Mouse (Mus musculus) midbrain, embryonic 13.5 days (tissue): Measurements from ENCODE around the gene Haus3. TPM values are rescaled to one million over a fixed set of nuclear protein-coding genes. Genes with fewer than 3 reads are reported as not detected.
A peak's percentile ranks its signal among the peaks of the same experiment; 100 is the strongest.

Source experiments
- ATAC-seq: fragments of 200-750 bp; cut with Nextera tagmentation; 2 replicates; pipeline ENCODE4 v1.8.0; 2017; ENCODE audit warnings: mild to moderate bottlenecking, moderate TSS enrichment, moderate library complexity
- H3K27ac ChIP-seq: fragments of 300-500 bp; sonication (generic); 2 replicates; pipeline ENCODE4 v1.5.1; 2015; ENCODE audit warnings: inconsistent platforms, mild to moderate bottlenecking, moderate library complexity
- H3K27me3 ChIP-seq: fragments of 300-500 bp; sonication (generic); 2 replicates; pipeline ENCODE4 v1.6.1; 2015; ENCODE audit warnings: mild to moderate bottlenecking, inconsistent platforms
- H3K36me3 ChIP-seq: fragments of 300-500 bp; sonication (generic); 2 replicates; pipeline ENCODE4 v1.6.1; 2015; ENCODE audit warnings: mild to moderate bottlenecking, inconsistent platforms
- H3K4me1 ChIP-seq: fragments of 300-500 bp; sonication (generic); replicated peaks from 2 replicates; pipeline ENCODE4 v1.6.1; 2015; ENCODE audit warnings: inconsistent platforms
- H3K4me2 ChIP-seq: fragments of 300-500 bp; sonication (generic); replicated peaks from 2 replicates; pipeline ENCODE4 v1.6.1; 2015; ENCODE audit warnings: moderate library complexity, mild to moderate bottlenecking, inconsistent platforms
- H3K4me3 ChIP-seq: fragments of 300-500 bp; sonication (generic); replicated peaks from 2 replicates; pipeline ENCODE4 v1.5.1; 2015; ENCODE audit warnings: mild to moderate bottlenecking, inconsistent platforms
- H3K9ac ChIP-seq: fragments of 300-500 bp; sonication (generic); replicated peaks from 2 replicates; pipeline ENCODE4 v1.6.1; 2015; ENCODE audit warnings: mild to moderate bottlenecking, inconsistent platforms
- H3K9me3 ChIP-seq: fragments of 300-500 bp; sonication (generic); 2 replicates; pipeline ENCODE4 v1.6.1; 2016; ENCODE audit warnings: mild to moderate bottlenecking, inconsistent platforms
- WGBS: fragments of 180-500 bp; shearing (Covaris S2); methylation state at CpG from one replicate; pipeline ENCODE4 v1.1.7; 2015; 5-methylcytosine and 5-hydroxymethylcytosine counted together
- polyA plus RNA-seq: library from polyadenylated mRNA; unstranded; fragments of >200 nt; fragmentation: Nextera tagmentation; extraction: Ambion mirVana; gene quantifications from 2 replicates; pipeline ENCODE4 v1.2.1, GENCODE M21; 2015

The Haus3 gene
- polyA plus RNA-seq: 21.9 and 24.5 TPM in 2 replicates

- peaks cover 18% of the 10 kb centered on the region for H3K36me3 ChIP-seq
- H3K4me2 ChIP-seq: peak within 1 kb of the TSS; percentile 70
- peak within 1 kb of the TSS; percentile 57 for H3K4me3 ChIP-seq
- H3K27me3 ChIP-seq: no peaks in the 10 kb centered on the region
- under 1% methylated on average over 57 of the region's 57 CpGs for WGBS
- peak within 1 kb of the TSS; percentile 94 for H3K27ac ChIP-seq
- H3K9ac ChIP-seq: peak within 1 kb of the TSS; percentile 69
- peaks cover 32% of the 10 kb centered on the region for H3K4me1 ChIP-seq
- peak; percentile 100 for ATAC-seq
- no peaks in the 10 kb centered on the region for H3K9me3 ChIP-seq
Observed at GRCm38 (mm10) chr5:34168950-34169891, at the start of gene Haus3, which contains the start of gene Poln. Gene Haus3, minus strand, starts transcription at chr5:34169527. Gene Poln, minus strand, starts transcription at chr5:34169448.

- 81% methylated on average over 5 of the region's 5 CpGs for WGBS
Observed at GRCm38 (mm10) chr5:34218672-34219071, 49.3 kb upstream of the Haus3 start.

GRCm38 (mm10) chr5:34217756-34218155 lies 48.4 kb upstream of the Haus3 start:
- Histone ChIP-seq H3K4me3 (no peak overlapping the region), H3K4me2 (no peak overlapping the region), H3K27ac (no peak overlapping the region), H3K4me1 (no peaks in the 10 kb centered on the region), H3K9ac (no peak overlapping the region), H3K27me3 (no peaks in the 10 kb centered on the region), H3K36me3 (no peaks in the 10 kb centered on the region), H3K9me3 (no peaks in the 10 kb centered on the region)
- 69% methylated on average over 9 of the region's 9 CpGs for WGBS
- no peak for ATAC-seq

More at GRCm38 (mm10) chr5:34218672-34219071, 49.3 kb upstream of the Haus3 start:
- no peak overlapping the region for H3K27ac ChIP-seq
- ATAC-seq: no peak
- no peak overlapping the region for H3K4me3 ChIP-seq
- H3K27me3 ChIP-seq: no peaks in the 10 kb centered on the region
- no peak overlapping the region for H3K4me2 ChIP-seq
- no peaks in the 10 kb centered on the region for H3K4me1 ChIP-seq
- no peaks in the 10 kb centered on the region for H3K9me3 ChIP-seq
- H3K36me3 ChIP-seq: no peaks in the 10 kb centered on the region
- H3K9ac ChIP-seq: no peak overlapping the region

DNA sequence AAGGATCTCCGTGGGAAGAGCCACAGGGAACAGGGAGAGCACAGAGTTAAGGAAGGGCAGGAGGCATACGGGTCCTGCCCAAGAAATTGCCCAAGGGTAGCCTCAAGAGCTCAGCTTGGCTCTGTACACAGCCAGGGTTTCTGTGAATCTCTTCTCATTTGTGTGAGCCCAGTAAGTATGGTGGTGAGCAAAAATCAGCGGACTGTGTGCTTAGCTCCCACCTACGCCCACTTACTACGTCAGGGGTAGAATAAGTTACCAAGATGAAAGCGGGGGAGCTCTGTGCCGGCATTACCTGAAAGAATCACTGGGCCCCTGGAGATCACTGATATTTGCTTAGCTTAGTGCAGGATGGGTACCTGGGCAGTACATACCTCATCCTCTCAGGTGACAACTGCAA lies 46.7 kb upstream of the Haus3 start:
- Histone ChIP-seq H3K4me3 (no peak overlapping the region), H3K27ac (no peak overlapping the region), H3K4me2 (no peak overlapping the region), H3K9ac (no peak overlapping the region), H3K27me3 (no peaks in the 10 kb centered on the region), H3K4me1 (no peaks in the 10 kb centered on the region), H3K36me3 (no peaks in the 10 kb centered on the region), H3K9me3 (no peaks in the 10 kb centered on the region)
- ATAC-seq: no peak
- WGBS: 83% methylated on average over 7 of the region's 7 CpGs

GRCm38 (mm10) chr5:34213659-34214058 lies 44.3 kb upstream of the Haus3 start:
- Histone ChIP-seq H3K4me2 (no peak overlapping the region), H3K9ac (no peak overlapping the region), H3K4me1 (no peaks in the 10 kb centered on the region), H3K27ac (no peak overlapping the region), H3K27me3 (no peaks in the 10 kb centered on the region), H3K4me3 (no peak overlapping the region), H3K9me3 (no peaks in the 10 kb centered on the region), H3K36me3 (no peaks in the 10 kb centered on the region)
- no peak for ATAC-seq
- 78% methylated on average over 8 of the region's 8 CpGs for WGBS

GRCm38 (mm10) chr5:34210279-34210678 lies 41.0 kb upstream of the Haus3 start:
- no peak overlapping the region for H3K9ac ChIP-seq
- H3K4me1 ChIP-seq: 0 out of 2 replicates have a peak, but pooled peaks cover 4% of the 10 kb centered on the region
- 4% methylated on average over 1 of the region's 1 CpGs for WGBS
- H3K36me3 ChIP-seq: no peaks in the 10 kb centered on the region
- H3K27ac ChIP-seq: no peak overlapping the region
- no peak overlapping the region for H3K4me3 ChIP-seq
- H3K4me2 ChIP-seq: no peak overlapping the region
- ATAC-seq: peak; percentile 86
- no peaks in the 10 kb centered on the region for H3K9me3 ChIP-seq
- no peaks in the 10 kb centered on the region for H3K27me3 ChIP-seq

GRCm38 (mm10) chr5:34207503-34207902 lies 38.2 kb upstream of the Haus3 start:
- no peak overlapping the region for H3K4me2 ChIP-seq
- H3K36me3 ChIP-seq: no peaks in the 10 kb centered on the region
- 0 out of 2 replicates have a peak, but pooled peaks cover 4% of the 10 kb centered on the region for H3K4me1 ChIP-seq
- peak overlapping the region; percentile 23; the same call in 1 of the 2 replicates for H3K9ac ChIP-seq
- no peak overlapping the region for H3K4me3 ChIP-seq
- no peaks in the 10 kb centered on the region for H3K27me3 ChIP-seq
- WGBS: 72% methylated on average over 3 of the region's 3 CpGs
- H3K27ac ChIP-seq: no peak overlapping the region
- no peaks in the 10 kb centered on the region for H3K9me3 ChIP-seq
- ATAC-seq: no peak

GRCm38 (mm10) chr5:34205788-34206187 lies 36.5 kb upstream of the Haus3 start:
- ATAC-seq: no peak

DNA sequence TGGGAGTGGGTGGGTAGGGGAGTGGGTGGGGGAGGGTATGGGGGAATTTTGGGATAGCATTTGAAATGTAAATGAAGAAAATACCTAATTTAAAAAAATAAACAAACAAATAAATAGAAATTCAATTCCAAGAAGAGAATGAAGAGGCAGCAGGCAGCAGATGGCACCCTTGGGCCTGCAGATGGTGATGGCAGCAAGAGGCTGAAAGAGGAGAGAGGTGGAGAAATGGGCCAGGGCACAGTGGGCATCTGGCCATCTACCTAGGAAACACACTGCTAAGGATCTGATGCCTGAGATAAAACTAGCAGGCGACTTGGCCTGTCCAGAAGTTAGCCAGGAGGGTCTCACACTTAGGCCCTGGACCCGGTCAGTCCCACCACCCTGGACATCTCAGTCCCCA lies 35.6 kb upstream of the Haus3 start:
- 0 out of 2 replicates have a peak, but pooled peaks cover 4% of the 10 kb centered on the region for H3K4me1 ChIP-seq
- WGBS: 84% methylated on average over 2 of the region's 2 CpGs
- H3K4me3 ChIP-seq: no peak overlapping the region
- H3K4me2 ChIP-seq: no peak overlapping the region
- no peaks in the 10 kb centered on the region for H3K27me3 ChIP-seq
- H3K36me3 ChIP-seq: no peaks in the 10 kb centered on the region
- ATAC-seq: no peak
- no peaks in the 10 kb centered on the region for H3K9me3 ChIP-seq
- H3K9ac ChIP-seq: no peak overlapping the region
- no peak overlapping the region for H3K27ac ChIP-seq

More at GRCm38 (mm10) chr5:34205788-34206187, 36.5 kb upstream of the Haus3 start:
- Histone ChIP-seq H3K4me3 (no peak overlapping the region), H3K9me3 (no peaks in the 10 kb centered on the region), H3K27ac (no peak overlapping the region), H3K36me3 (no peaks in the 10 kb centered on the region), H3K27me3 (no peaks in the 10 kb centered on the region), H3K4me2 (no peak overlapping the region), H3K9ac (no peak overlapping the region), H3K4me1 (0 out of 2 replicates have a peak, but pooled peaks cover 4% of the 10 kb centered on the region)
- 96% methylated on average over 2 of the region's 2 CpGs for WGBS

- Histone ChIP-seq H3K36me3 (no peaks in the 10 kb centered on the region), H3K9ac (no peak overlapping the region), H3K4me2 (no peak overlapping the region), H3K27me3 (no peaks in the 10 kb centered on the region), H3K4me1 (no peaks in the 10 kb centered on the region), H3K27ac (no peak overlapping the region), H3K9me3 (no peaks in the 10 kb centered on the region), H3K4me3 (no peak overlapping the region)
- ATAC-seq: no peak
- WGBS: 90% methylated on average over 4 of the region's 4 CpGs
Observed at GRCm38 (mm10) chr5:34202006-34202405, 32.7 kb upstream of the Haus3 start.

DNA sequence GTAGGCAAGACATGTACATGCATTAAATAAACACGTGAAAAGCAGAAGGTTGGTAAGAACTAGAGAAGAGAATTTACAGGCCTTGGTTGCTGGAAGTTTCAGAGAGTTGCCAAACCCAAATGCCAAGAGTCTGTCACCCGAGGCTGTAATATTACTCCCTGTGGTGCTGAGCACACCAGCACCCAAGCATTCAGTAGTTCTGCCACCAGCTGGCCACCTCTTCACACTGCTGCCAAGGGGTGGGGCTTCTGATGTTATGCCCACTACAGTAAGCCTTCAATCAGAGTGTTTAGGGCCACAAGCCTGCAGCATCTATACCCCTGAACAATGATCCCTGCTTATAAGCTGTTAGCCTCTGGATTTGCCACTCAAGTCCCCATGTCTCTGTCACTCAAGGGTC lies 32.1 kb upstream of the Haus3 start:
- no peak overlapping the region for H3K4me2 ChIP-seq
- ATAC-seq: no peak
- H3K27me3 ChIP-seq: no peaks in the 10 kb centered on the region
- H3K36me3 ChIP-seq: no peaks in the 10 kb centered on the region
- H3K9me3 ChIP-seq: no peaks in the 10 kb centered on the region
- no peak overlapping the region for H3K27ac ChIP-seq
- no peaks in the 10 kb centered on the region for H3K4me1 ChIP-seq
- 85% methylated on average over 2 of the region's 2 CpGs for WGBS
- no peak overlapping the region for H3K9ac ChIP-seq
- H3K4me3 ChIP-seq: no peak overlapping the region

- H3K4me3 ChIP-seq: no peak overlapping the region
- no peak overlapping the region for H3K4me2 ChIP-seq
- H3K36me3 ChIP-seq: no peaks in the 10 kb centered on the region
- H3K9me3 ChIP-seq: no peaks in the 10 kb centered on the region
- H3K27me3 ChIP-seq: no peaks in the 10 kb centered on the region
- 90% methylated on average over 6 of the region's 6 CpGs for WGBS
- no peak for ATAC-seq
- H3K27ac ChIP-seq: no peak overlapping the region
- H3K4me1 ChIP-seq: no peaks in the 10 kb centered on the region
- no peak overlapping the region for H3K9ac ChIP-seq
Observed at GRCm38 (mm10) chr5:34198615-34199014, 29.3 kb upstream of the Haus3 start.
